Mouse (Mus musculus): ENCODE data around the gene Trim52.
"Not testable (repeated sequence)": the region's sequence is repeated elsewhere in the genome, so short reads cannot be mapped to it uniquely, and the experiment has no call there.

Trim52 gene

GRCm38 (mm10) chr14:106105980-106106379 lies at the start of gene Trim52:
Gene Trim52, plus strand, starts transcription at chr14:106106198.
- no peak for DNase-seq (ENCODE audit: low spot score)

- DNase-seq (ENCODE audit: low spot score), result no peak
These were observed 33.4 kb upstream of the Trim52 start for GRCm38 (mm10) chr14:106072608-106073007.

DNA sequence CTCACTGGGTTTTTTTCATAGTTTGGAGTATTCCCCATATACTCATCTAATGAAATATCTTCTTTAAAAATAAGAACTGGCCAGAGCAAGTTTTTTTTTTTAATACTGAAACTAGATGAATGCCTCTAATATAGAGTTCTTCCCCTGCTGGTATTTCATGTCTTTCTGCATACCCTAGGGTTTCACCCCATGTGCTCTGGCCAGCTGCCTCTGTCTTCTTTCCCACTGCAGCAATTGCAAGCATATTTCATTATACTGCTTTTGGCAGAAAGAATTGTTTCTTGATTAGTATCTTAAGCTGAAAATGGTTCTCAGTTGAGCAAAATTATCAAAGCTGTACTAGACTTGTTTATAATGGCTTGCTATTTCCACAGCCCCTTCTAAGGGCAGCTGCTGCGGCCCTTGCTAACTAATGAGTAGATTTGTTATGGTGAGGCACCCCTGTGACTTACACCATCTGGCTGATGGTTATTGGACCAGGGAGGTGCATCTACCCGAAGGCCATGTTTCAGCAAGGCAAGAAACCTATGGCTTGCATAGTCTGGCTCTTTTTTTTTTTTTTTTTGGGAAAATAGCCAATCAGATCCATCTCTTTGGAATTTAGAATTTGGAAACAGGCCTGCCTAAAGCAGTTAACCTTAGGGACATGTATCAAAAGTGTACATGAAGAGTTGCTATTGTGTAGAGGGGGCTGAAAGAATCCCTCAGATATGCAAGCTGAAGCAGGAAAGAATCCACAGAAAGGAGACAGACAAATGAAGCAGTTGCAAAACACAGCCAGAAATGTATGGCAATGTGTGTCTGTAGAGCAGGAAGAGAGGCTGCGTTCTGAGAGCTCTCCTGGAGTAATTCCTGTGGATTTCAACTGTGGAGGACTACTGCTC lies 30.6 kb upstream of the Trim52 start:
- no peak for DNase-seq (ENCODE audit: low spot score)

DNA sequence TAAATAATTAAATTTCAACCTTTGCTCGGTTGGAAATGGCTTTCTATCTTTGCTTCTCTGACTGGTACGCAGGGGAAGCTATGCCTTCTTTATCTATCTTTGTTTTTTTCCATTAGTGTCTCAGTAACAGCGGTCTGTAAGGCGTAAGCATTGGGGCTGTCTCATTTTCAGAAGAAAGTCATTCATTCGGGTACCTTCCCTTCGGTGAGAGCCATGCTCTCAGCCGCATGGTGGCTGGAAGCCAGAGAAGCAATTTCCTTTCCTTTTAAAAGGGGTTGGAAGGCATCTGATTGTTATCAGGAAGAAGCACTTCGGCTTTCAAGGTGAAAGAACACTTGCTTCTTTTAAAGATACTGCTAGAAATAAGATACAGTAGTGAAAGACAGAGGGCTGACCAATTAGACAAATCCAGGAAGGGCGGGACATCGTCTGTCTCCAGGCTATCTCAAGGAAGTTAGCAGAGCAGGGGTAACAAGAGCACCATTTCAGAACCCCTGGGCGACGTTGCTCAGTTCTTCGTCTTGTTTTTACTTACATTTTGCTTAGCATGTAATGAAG lies 17.4 kb upstream of the Trim52 start:
- no peak for DNase-seq (ENCODE audit: low spot score)

- DNase-seq (ENCODE audit: low spot score), result peak; percentile 75
These were observed 9.2 kb upstream of the Trim52 start for GRCm38 (mm10) chr14:106096816-106097215.

- no peak for DNase-seq (ENCODE audit: low spot score)
These were observed 5.1 kb upstream of the Trim52 start for GRCm38 (mm10) chr14:106100858-106101257.

- no peak for DNase-seq (ENCODE audit: low spot score)
These were observed 427 bp downstream of the Trim52 start for GRCm38 (mm10) chr14:106106425-106106824.

DNA sequence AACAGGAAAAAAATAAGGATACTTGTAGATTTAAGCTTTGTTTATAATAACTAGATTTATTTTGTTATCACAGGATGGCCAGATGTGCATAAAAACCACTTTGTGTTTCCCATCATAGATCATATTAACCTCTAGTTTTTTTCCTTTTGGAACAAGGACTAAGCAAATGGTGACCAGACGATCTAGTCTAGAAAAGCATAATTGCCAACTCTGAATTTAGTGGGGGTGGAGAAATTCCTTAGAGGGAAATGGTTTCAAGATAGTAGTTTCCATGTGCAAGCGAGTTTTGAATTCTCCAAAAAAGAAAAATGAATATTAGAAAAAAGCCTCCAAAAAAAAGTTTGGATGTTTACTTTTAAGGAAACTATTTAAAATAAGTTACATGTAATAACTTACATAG lies 13.4 kb downstream of the Trim52 start:
- no peak for DNase-seq (ENCODE audit: low spot score)

GRCm38 (mm10) chr14:106136272-106136671 lies 30.3 kb downstream of the Trim52 start:
- no peak for DNase-seq (ENCODE audit: low spot score)

DNA sequence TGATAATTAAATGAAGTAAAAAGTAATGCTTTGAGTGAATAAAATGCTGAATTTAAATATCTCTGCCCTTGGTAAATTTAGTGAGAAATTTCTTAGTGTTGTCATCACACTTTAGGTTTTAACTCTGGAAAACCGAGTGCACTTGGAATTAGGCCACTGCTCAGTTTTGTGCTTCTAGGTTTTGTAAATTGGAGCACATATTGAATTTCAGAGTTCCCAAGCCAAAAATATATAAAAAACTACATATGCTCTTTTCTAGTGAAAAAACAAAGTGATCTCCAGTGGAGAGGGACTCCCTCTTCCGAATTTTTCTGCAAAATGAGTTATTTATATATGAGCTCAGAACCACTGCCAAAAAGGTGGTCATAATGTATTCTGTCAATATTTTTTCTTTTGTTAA lies 45.2 kb downstream of the Trim52 start:
- DNase-seq (ENCODE audit: low spot score), result no peak

- no peak for DNase-seq (ENCODE audit: low spot score)
These were observed 49.0 kb downstream of the Trim52 start for GRCm38 (mm10) chr14:106154879-106155576.

DNA sequence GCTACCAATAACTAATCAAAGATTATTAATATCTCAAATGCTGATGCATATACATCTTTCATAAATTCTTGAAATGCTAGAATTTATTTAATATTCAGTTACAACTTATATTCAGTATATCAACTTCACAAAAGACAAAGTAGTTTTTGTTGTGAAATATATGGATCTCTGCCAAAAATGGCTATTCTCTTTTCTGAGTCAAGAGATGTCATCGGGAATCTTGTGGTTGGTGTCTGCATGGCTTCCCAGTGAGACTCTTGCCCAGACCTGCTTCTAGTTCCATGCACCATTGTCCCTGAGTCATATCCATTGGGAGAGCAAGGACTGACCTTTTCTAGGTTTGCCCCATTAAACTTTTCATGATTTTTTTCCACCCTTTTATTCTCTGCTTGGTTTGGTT lies 50.5 kb downstream of the Trim52 start:
- DNase-seq (ENCODE audit: low spot score), result no peak

DNA sequence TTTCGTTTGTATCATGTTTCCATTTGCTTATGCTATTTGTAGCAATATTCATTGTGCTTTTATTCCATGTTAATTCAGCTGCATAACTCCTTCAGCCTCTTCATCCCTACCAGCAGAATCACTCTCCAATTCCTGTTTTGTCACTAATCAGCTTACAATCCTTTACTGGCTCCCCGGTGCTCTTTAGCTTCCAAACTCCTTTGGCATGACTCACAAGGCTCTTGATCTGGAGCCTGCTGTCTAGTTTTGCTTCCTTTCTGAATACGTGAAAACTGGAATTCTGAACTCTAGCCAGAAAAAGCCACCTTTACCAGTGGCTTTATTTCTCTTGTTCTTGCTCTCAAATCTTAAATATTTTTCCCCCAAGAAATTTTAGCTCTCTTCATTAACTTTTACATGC lies 56.3 kb downstream of the Trim52 start:
- DNase-seq (ENCODE audit: low spot score), result no peak

DNA sequence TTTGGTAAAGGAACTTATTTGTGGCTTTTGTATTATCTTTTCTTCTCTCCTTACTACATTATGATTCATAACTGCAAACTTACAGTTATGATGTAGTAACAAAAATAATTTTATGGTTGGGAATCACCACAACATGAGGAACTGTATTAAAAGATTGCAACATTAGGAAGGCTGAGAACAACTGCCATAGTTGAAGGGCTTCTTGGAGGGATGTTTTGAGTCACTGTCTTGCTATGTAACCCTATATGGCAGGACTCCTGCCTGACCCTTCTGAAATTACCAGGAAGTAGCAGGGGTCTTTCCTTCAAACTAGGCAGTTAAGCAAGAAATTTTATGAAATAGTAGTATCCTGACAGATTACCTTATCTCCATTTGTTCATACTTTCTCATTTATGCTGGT lies 57.2 kb downstream of the Trim52 start:
- DNase-seq (ENCODE audit: low spot score), result no peak

- not testable (repeated sequence) for DNase-seq (ENCODE audit: low spot score)
These were observed 57.9 kb downstream of the Trim52 start for GRCm38 (mm10) chr14:106163933-106164332.

- DNase-seq (ENCODE audit: low spot score), result peak; percentile 4
These were observed 70.9 kb downstream of the Trim52 start for GRCm38 (mm10) chr14:106176879-106177278.

DNA sequence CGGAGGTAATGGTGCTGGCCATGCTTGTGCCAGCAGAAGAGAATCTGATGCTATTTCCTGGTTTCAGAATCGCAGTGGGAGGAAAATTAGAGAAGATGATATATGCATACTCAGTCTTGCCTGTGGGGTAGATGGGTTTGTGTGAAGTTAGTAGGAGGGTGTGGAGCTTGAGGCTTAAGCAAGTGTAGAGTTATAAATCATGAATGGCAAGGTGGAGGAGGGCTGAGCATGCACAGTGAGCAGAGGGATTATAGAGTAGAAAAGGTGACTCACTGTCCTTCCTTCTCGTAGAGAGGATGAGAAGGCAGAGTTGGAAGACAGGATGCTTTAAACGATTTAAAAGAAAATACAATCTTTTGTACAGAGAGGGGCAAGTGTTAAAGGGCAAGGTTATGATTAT lies 72.2 kb downstream of the Trim52 start:
- DNase-seq (ENCODE audit: low spot score), result no peak

- DNase-seq (ENCODE audit: low spot score), result no peak
These were observed 73.2 kb downstream of the Trim52 start for GRCm38 (mm10) chr14:106179102-106179727.

DNA sequence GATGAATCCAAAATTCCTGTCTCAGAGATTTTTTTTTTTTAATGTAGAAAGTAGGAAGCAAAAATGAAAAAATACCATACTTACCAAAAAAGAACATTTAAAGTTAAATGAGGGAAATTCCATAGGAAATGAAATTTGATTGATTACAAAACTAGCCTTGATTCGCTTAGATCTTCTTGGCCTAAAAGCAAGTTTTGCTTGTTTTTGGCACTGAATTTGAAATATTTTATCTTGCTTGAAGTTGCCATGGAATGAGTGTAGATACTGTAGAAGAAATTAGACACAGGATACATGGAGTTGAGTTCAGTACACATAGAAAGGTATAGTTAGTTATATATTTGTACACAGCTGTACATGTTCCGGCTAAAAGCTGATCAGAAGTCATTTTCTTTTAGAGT lies 73.7 kb downstream of the Trim52 start:
- no peak for DNase-seq (ENCODE audit: low spot score)

- DNase-seq (ENCODE audit: low spot score), result no peak
These were observed 74.6 kb downstream of the Trim52 start for GRCm38 (mm10) chr14:106180616-106181015.

- no peak for DNase-seq (ENCODE audit: low spot score)
These were observed 78.0 kb downstream of the Trim52 start for GRCm38 (mm10) chr14:106183985-106184384.
